Mouse (Mus musculus) adrenal gland, postnatal 36 days (tissue): Measurements from ENCODE around the gene Rgp1. TPM values are rescaled to one million over a fixed set of nuclear protein-coding genes. Genes with fewer than 3 reads are reported as not detected.
"Not testable (repeated sequence)": the region's sequence is repeated elsewhere in the genome, so short reads cannot be mapped to it uniquely, and the experiment has no call there.

Experiments
- DNase-seq, 2 experiments: peaks; one replicate each; pipeline ENCODE4 v3.0.0; 2021; ENCODE audit warnings: mixed read lengths in 1 of 2
- long read RNA-seq, 2 experiments: library from polyadenylated mRNA; stranded (forward); transcript quantifications; one replicate each; pipeline ENCODE4 v2.0.0; 2021; ENCODE audit warnings: borderline sequencing depth in 2 of 2
- total RNA-seq, 2 experiments: library from RNA; stranded (reverse); gene quantifications; 2 replicates each; pipeline ENCODE4 v1.2.3; 2021

Gene Rgp1
- 10 to 100 TPM; 40.5 to 53.3 TPM for total RNA-seq
- long read RNA-seq, experiment 1, partial matches to known transcripts = 1 of 10 reads
- long read RNA-seq, experiment 1, other reads (novel, unspliced or antisense) = 9 of 10 reads
- long read RNA-seq, experiment 2, partial matches to known transcripts = 0 of 1 reads
- long read RNA-seq, experiment 2, other reads (novel, unspliced or antisense) = 1 of 1 reads

DNA sequence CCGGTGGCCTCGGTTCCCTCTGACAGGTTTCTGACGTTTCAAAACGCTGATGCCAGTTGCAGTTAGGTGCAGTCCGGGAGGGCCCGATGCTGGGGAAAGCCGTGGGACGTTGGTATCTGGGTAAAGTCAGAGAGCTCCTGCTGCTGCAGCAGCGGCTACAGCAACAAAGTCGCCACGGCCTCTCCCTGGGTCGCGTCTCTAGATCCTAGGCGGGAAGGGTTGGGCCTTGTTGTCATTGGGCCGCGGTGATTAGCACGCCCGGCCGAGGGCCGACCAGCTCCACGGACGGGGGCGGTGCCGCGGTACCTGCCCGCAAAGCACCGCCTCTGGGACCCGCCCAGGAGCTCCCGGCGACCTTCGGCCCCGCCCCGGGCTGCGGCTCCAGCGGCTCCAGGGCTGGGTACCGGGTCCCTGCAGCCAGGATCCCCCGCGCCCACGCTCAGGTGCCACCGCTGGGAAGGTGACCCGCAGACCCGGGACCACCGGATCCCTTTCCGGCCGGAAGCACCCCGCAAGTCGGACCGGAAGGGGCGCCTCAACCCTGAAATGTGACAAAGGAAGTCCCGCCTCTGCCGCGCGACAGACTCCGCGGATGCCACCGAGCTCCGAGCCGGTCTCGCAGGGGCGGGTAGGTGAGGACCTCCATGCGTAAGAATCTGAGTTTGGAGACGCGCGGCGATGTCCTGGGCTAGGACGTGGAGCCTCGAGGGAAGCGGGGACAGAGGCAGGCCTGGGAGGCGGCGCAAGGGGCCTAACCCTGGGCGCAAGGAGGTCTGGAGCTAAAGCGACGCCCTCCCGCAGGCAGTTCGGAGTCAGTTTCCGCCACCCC lies at the start of gene Rgp1, which contains the start of gene Gba2:
Gene Rgp1 (plus strand): TSS at position 340 of the 829 bp plus-strand sequence.
Gene Gba2 (minus strand): TSS at position 498 of the 829 bp plus-strand sequence.
- peak; percentile 95 to 96 for DNase-seq

DNA sequence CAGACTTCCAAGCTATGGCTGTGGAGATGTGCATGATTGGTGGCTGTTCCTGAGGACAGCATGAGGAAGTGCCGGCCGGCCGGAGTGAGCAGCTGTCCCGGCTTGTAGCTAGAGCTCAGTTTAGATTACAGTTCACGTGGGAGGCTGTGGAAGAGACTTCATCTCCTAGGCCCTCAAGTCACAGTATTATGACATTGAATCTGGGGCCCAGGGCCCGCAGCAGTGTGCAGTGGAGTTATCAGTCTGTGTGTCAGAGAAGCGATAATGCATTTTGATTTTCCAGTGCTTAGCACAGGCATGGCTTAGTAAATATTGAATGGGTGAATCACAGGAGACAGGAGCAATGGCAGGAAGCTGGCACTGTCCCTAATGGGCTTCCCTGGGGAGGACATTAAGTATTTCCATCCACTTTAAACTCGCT lies 48.4 kb upstream of the Rgp1 start:
- peak; percentile 50 to 66 for DNase-seq

DNA sequence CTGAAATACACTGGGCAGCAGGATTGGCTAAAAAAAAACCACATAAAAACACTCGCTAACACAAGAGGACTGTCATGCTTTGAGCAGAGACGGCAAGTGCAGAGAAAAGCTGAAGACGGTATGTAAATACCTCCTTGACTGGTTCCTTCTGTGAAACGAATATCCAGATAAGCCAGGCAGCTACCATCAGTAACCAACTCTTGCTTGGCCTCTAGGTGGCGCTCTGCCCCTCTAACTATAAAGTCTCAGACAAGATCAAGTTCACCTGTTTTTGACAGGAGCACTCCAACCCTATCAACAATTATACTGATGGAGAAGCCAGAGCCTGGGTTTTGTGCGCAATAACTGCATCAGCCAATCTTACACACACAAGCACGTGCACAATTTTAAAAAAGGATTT lies 47.9 kb upstream of the Rgp1 start:
- DNase-seq = peak; percentile 84 to 88

DNA sequence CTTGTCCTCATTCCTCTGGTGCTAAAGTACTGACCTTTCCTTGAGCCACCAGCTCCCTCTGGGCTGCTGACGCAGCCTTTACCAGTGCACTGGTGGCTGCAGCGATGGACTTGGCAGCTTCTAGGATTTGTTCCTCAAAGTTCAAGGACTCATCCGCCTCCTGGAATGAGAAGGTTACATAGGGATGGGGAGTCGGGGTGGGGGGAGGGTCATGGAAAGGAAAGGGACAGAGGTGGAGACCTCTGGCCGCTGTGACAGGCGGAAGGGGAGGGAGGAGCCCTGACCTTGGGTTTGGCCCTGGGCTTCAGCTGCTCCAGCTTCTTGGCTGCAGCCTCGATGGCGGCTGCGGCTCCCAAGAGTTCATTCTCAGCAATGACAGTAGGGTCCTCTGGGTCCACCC lies 45.2 kb upstream of the Rgp1 start:
- DNase-seq = peak; percentile 87

DNA sequence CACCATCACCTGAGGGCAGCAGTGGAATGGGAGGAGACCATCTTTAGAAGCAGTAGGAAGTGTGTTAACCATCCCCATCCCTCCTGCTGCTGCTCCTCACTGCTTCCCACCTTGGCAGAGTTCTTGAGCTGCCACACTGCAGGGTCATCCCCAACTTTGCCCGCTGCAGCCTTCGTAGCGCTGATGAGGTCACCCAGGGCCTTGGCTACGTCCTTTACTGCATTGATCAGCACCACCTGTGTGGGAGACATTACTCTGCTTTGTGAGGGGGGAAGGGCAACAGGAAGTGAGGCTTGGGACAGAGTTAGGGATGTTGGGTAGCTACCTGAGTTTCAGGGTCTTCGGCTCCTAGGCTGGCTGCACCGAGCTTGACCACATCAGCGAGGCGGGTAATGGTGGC lies 42.9 kb upstream of the Rgp1 start:
- DNase-seq = no peak

DNA sequence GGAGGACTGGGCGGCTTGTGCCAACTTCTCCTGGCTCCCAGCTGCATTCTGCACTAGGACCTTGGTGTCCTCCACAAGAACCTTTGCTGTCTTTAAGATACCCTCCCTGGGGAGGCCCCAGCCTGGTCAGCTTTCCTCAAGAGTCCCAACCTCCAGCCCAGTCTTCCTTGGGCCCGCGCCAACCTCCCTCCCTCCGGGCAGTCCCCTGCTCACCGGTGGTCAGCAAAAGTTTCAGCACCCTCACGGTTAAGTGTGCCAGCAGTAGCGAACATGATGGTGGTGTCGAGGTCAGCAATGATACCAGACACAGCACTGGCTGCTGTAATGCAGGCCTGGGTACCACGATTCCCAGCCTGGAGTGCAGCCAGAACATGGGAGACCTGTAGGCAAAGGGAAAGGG lies 42.5 kb upstream of the Rgp1 start:
- DNase-seq = peak in 1 of 2 experiments; percentile 43

DNA sequence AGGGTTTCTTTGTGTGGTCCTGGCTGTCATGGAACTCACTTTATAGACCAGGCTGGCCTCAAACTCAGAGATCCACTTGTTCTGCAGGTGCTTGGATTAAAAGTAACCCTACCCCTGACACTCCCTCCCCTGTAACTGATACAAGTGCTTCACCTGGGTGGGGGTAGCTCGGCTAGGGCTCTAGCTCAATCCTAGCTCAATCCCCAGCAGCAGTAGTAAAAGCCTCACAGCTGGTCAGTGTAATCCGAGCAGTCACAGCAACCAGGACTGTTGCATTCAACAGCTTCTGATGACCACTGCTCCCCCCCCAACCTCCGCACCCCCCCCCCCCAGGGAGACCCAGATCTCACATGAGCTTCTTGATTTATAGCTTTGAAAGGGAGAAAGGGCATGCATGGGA lies 36.5 kb upstream of the Rgp1 start:
- no peak for DNase-seq

DNA sequence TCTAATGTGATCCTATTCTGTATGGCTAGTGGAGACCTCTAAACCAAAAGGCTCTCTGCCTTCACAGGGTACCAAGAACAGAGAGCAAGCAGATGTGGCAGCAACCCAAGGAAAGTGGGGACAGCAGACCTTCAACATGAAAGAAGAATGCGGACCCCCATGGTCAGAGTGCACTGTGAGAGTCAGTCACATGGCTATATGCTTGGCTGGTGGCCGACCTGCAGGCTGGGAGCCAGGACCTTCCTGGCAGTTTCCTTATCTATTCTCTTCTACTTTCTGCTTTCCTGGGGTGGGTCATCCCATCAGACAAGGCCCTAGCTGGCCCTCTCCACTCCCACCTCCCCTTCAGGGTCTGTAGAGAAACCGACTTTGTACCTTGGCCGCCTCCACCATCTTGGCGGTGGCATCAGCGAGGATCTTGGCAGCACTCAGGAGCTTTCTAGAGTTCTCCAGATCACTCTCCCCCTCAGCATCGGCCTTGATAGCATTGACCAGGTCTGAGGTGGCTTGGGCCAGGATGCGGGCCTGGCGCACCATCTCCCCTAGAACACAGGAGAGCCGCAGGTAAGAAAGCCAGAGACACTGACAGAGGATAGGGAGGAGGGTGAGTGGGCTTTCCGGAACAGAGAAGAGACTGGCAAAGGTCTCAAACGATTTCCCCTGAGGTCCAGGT lies 32.0 kb upstream of the Rgp1 start:
- peak; percentile 79 to 81 for DNase-seq

DNA sequence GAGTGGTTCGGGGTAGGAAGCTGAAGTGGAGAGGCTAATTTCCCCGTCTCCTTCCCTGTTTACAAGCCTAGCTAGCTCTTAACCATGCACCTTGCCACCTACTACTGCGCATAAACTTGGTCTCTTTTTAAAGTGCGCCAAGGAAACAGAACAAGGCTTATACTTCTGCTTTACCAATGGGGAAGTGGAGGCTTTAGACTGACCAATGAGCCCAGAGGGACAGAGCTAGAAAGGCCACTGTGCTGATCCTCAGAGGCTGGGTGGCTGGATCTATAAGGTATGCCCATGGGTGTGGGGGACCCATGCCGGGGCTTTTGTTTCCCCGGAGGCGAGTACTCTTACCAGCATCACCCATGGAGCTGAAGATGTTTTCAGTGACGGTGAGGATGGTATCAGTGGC lies 31.4 kb upstream of the Rgp1 start:
- no peak for DNase-seq

DNA sequence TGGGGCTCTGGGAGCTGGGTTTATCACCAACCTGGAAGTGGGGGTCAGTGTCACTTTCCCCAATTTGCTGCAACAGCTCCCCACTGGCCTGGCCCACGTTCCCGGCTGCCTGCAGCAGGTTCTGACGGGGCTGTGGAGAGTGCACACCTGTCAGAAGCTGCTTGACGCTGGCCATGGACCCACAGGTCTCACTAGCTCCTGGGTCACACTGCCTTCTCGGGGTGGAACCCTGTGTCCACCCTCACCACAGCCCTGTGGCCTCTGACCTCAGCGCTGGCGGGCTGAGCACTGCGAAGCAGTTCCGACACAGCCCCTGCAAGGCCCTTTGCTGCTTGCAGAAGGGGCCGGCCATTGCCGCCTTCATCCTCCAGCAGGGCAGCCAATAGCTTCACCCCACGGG lies 29.5 kb upstream of the Rgp1 start:
- DNase-seq = no peak

DNA sequence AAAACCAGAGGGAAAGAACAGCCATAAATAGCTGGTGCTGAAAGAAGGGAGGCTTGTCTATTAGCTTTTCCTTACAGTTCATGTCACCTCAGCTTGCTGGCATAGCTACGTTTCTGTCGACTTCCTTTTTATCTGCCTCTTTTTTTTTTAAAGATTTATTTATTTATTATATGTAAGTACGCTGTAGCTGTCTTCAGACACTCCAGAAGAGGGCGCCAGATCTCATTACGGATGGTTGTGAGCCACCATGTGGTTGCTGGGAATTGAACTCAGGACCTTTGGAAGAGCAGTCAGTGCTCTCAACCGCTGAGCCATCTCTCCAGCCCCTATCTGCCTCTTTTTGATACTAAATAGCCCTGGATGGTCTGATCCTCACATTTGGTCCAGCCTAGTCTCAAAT lies 26.7 kb upstream of the Rgp1 start:
- DNase-seq = not testable (repeated sequence)

DNA sequence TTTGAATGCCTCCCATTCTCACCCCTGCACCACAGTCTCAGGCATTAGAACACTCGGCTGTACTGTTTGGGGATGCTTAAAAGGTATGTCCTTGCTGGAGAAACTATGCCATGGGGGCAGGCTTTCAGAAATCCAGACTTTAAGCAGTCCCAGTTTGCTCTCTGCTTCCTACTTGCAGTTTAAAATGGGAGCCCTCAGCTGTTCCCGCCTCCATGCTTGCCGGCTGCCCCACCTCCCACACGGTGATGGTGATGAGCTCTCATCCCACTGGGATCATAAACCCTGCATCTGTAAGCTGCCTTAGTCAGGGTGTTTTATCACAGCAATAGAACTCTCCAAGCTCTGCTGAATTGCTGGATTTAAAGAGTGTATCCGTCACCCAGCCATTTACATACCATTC lies 26.1 kb upstream of the Rgp1 start:
- peak in 1 of 2 experiments; percentile 1 for DNase-seq

DNA sequence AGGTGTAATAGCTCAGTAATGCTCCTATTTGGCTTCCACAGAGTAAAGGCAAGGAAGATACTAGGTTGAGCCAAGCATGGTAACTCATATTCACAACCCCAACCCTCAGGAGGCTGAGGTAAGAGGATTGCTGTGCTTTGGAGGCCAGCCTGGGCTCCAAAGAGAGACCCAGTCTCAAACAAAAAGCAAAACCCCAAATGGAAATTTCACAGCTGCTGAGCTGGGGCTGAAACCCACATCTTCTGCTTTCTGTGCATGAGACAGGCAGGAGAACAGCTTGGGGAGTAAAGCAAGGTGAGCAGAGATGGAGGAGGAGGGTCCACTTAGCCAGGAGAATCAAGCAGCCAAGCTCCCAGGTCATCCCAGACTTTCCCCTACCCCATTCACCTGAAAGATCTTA lies 24.6 kb upstream of the Rgp1 start:
- no peak for DNase-seq

DNA sequence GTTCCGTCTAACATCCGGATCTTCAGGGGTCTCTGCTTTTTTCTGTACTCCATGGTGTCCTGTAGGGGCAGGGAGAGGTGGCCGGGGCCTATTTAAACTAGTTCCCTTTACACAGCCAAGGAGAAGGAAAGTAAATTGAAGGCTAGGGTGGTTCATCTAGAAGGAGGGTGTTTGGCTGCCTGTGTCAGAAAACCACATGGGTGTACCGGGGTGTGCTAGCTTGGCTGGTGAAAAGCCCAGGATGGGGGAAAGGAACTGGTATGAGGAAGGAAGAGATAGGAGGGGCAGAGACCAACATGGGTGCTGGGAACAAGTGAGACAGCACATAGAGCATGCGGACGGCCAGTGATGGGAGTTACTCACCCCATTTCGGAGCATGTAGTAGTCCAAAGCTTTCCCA lies 22.6 kb upstream of the Rgp1 start:
- DNase-seq = no peak

DNA sequence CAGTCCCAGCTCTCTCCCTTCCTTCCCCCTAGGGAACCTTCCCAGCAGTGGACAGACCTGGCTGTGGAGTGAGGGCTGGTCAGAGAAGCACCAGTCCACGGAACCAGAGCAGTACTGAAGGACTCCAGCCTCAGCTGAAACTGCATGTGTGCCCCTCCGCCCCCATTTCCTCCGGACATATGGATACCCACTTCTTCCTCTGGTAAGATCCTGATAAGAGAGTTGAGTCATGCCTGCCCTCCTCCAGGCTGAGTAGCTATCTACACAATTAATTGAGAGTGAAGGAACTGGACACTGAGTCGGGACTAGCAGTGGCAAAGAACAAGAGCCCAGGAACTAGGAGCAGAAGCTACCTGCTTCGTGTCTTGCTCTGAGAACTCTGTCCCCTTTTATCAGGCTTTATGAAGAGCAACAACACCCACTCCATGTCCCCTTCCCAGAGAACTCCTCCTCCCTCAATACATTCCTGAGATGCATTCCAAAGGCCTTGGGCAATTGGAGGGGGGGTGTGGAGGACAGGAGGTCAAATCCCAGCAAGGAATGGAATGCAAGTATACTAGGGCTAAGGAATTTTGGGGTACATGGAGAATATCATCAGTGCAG lies 20.4 kb upstream of the Rgp1 start:
- DNase-seq = no peak

DNA sequence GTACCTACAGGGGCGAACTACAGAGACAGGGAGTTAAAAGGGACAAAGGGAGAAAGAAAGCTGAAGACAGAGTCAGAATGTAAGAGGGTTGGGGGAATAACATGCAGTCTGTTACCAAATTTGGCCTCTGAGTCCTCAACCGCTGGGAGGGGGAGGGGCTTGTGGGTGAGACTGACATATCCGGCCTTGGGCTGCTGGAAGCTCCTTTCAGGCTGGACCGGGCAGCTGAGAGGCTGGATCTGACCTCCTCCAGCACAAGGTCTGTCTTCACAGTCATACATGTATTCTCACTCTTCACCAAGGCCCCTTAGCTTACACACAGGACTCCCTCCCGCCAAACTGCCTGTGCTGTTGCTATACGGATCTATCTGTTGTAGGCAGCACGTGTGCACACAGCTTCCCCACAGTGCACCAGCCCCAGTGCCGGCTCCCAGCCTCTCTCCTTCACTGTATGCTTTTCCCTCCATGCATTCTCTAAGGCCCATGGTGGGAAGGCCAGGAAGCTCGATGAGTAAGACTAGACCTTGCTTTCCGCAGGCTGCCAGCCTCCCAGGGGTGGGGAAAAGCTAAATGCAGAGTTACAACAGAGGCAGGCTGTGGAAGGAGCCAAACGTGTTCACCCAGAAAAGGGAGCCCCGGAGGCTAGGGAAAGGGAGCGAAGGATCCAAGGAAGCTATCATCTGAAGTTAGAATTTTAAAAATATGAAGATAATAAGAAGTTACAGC lies 19.7 kb upstream of the Rgp1 start:
- peak; percentile 88 to 92 for DNase-seq

DNA sequence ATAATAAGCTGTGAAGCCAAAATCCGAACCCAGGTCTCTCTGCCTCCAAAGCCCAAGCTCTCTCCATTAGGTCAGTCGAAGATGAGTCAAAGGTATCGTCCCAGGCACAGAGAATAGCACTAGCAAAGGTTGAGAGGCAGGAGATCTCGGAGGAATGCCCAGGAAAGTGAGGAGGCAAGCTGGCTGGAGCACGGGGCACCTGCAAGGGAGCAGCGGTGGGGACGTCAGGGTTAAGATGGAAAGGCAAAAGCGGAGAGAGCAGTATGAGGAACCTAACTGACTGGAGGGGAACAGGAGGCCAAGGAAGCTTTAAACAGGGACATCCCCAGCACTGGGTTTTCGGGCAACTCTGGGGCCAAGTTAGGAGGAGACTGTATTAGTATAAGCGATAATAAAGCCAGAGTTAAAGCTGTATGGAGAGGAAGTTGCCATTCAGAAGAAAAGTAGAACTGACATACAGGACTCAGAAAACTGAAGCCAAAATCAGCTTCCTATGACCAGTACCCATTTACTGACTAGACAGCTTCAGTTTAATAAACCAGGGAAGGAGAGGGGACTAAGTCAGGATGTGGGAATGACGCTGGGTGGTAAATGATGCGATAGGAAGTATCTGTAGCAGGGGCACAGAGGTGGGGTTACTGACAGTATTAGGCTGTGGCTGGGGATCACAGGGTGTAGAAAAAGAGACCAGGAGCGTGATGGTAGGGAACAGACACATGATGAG lies 18.8 kb upstream of the Rgp1 start:
- DNase-seq = no peak

DNA sequence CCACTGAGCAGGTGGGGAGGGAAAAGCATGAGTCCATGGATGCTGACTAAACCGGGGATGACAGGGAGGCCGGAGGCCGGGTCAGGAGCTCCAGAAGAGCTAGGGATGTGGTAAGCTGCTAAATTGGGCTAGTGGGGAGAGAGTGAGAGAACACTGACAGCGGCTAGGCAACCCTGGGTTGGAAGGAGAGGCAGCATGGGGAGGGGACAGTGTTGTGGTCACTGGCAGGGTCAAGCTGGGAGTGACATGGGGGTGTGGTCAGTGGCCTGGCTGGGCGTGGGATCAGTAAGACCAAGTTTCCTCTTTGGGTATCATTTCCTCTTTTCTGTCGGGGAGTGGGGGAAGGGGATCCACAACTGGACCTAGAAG lies 18.3 kb upstream of the Rgp1 start:
- peak; percentile 71 to 73 for DNase-seq

DNA sequence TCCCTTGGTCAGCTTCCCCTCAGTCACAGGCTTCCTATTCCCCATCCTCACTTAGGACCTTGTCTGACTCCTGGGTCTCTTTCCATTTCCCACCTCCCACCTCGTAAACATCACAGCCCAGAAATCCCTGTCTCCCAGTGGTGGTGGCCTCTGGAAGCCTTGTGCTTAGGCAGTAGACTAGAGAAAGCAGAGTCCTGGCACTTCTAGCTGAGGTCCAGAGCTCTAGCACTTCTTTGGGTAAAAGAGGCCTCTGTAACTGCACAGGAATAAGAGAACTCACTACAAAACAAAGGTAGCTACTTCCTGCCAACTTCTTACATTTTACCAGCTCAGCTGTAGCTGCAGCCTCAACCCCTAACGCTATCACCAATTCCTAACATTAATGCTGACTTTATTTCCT lies 17.5 kb upstream of the Rgp1 start:
- no peak for DNase-seq

DNA sequence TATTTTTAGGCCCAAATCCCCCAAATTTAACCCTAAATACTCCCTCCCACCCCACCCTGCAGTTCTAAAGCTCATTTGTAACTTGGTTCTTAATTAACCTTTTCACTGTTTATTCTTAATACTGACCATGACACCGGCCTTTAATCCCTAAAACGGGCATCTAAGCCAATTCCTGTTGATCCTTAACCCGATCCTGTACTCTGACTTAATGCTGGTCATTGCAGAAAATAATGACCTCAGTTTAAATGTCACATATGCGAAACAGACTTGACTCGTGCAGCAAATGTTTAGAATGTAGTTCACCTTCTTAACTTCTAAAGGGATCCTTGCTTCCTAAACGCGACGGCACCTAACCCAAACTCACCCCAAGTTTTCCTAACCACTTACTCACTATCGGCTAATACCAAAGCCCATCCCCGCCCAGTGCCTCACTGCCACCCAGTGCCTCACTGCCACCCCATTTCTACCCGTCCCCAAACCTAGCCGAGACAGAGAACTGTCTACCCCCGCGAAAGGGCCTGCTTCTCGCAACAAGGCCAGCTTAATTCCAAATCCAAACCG lies 17.0 kb upstream of the Rgp1 start:
- no peak for DNase-seq
